Mouse (Mus musculus) heart, postnatal 0 days (tissue): ENCODE results near the gene Prkag2.

Experiments
- CTCF ChIP-seq: IDR thresholded peaks from 2 replicates; pipeline ENCODE4 v1.5.1; 2016; ENCODE audit warnings: antibody characterized with exemption, control low read depth, low read depth
- EP300 ChIP-seq: IDR thresholded peaks from 2 replicates; pipeline ENCODE4 v1.6.1; 2016; ENCODE audit warnings: antibody characterized with exemption, low read depth

DNA sequence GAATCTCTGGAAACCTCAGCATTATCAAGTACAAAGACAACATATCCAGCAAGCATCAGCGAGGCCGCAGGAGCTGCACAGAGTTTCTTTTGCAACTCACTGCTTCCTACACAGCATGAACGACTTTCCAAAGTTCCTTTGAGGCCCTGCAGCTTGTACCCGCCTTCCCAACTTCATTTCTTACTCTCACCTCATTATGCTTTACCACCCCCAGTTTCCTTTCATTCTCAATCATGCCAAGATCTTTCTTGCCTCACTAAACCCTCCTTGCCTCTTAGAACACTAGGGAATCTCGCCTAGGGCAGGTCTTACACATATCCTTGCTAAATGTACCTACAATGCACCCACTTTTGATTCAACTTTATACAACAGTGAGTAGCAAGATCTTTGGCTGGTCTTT is 266.0 kb downstream of the Prkag2 start:
- TF ChIP-seq CTCF (no peak), EP300 (no peak)
